Mouse (Mus musculus) MEL (cell line): ENCODE measurements at regions not wholly inside any gene's neighbourhood (a gene's known extent, or its start where the extent isn't known, plus 50 kb on each side); places are given as distances from the start of the nearest gene placed in this dataset.

Experiments
- DNase-seq: peaks from one replicate; pipeline ENCODE4 v3.0.0; 2011; ENCODE audit warnings: low read depth, low spot score
- H3K27ac ChIP-seq: 2 replicates; pipeline ENCODE4 v1.5.1; 2012; ENCODE audit warnings: low read depth, mild to moderate bottlenecking, control low read depth, low read length, moderate library complexity; ENCODE audit not compliant: control insufficient read depth
- H3K27me3 ChIP-seq, 2 experiments: fragments of 150-350 bp in 1 of 2; sonication (generic) in 1 of 2; 2 replicates each; pipeline ENCODE4 v1.6.1; 2012; ENCODE audit warnings: low read length in 2 of 2, mild to moderate bottlenecking in 2 of 2, improper control_type of control experiment in 1 of 2, moderate library complexity in 1 of 2; ENCODE audit not compliant: insufficient read depth in 2 of 2, control insufficient read depth in 1 of 2
- H3K36me3 ChIP-seq, 2 experiments: 2 replicates each; pipeline ENCODE4 v1.6.1; 2012 to 2014; ENCODE audit warnings: low read length in 2 of 2, improper control_type of control experiment in 1 of 2, inconsistent platforms in 1 of 2, mild to moderate bottlenecking in 1 of 2; ENCODE audit not compliant: insufficient read depth in 2 of 2, control insufficient read depth in 1 of 2
- H3K4me1 ChIP-seq, 2 experiments: fragments of 150-350 bp in 1 of 2; sonication (generic) in 1 of 2; 2 replicates each; pipeline ENCODE4 v1.6.1; 2012; ENCODE audit warnings: low read length in 2 of 2, improper control_type of control experiment in 1 of 2, mild to moderate bottlenecking in 1 of 2; ENCODE audit not compliant: insufficient read depth in 2 of 2, control insufficient read depth in 1 of 2
- H3K4me3 ChIP-seq, 2 experiments: fragments of 150-350 bp in 1 of 2; sonication (generic) in 1 of 2; 2 replicates each; pipeline ENCODE4 v1.5.1; 2012; ENCODE audit warnings: low read depth in 2 of 2, low read length in 2 of 2, mild to moderate bottlenecking in 2 of 2, moderate library complexity in 2 of 2, control low read depth in 1 of 2, improper control_type of control experiment in 1 of 2; ENCODE audit not compliant: control insufficient read depth in 1 of 2, insufficient read depth in 1 of 2
- H3K79me2 ChIP-seq: 2 replicates; pipeline ENCODE4 v1.6.1; 2012; ENCODE audit warnings: mild to moderate bottlenecking, low read length, moderate library complexity; ENCODE audit not compliant: control insufficient read depth, poor library complexity, insufficient read depth
- H3K9ac ChIP-seq: 2 replicates; pipeline ENCODE4 v1.6.1; 2012; ENCODE audit warnings: low read depth, mild to moderate bottlenecking, control low read depth, low read length, moderate library complexity; ENCODE audit not compliant: control insufficient read depth, poor library complexity, severe bottlenecking
- H3K9me3 ChIP-seq: fragments of 150-350 bp; sonication (generic); replicated peaks from 2 replicates; pipeline ENCODE4 v1.6.1; 2012; ENCODE audit warnings: mild to moderate bottlenecking, low read length, improper control_type of control experiment, moderate library complexity; ENCODE audit not compliant: insufficient read depth
- CHD1 ChIP-seq: IDR thresholded peaks from 2 replicates; pipeline ENCODE4 v1.6.1; 2012; ENCODE audit warnings: low read depth, mild to moderate bottlenecking, inconsistent platforms, low read length, improper control_type of control experiment
- CTCF ChIP-seq, 3 experiments: IDR thresholded peaks in 2 of 3; conservative IDR thresholded peaks in 1 of 3; 2 replicates each; pipeline ENCODE4 v1.5.1; 2011 to 2012; ENCODE audit warnings: low read length in 3 of 3, low read depth in 2 of 3, mild to moderate bottlenecking in 2 of 3, improper control_type of control experiment in 1 of 3, inconsistent platforms in 1 of 3, mixed read lengths in 1 of 3, moderate library complexity in 1 of 3; ENCODE audit not compliant: control insufficient read depth in 1 of 3, insufficient read depth in 1 of 3, poor library complexity in 1 of 3, severe bottlenecking in 1 of 3
- EP300 ChIP-seq, 2 experiments: IDR thresholded peaks; 2 replicates each; pipeline ENCODE4 v1.6.1; 2011; ENCODE audit warnings: improper control_type of control experiment in 2 of 2, low read length in 2 of 2, low read depth in 1 of 2, mild to moderate bottlenecking in 1 of 2
- ETS1 ChIP-seq: IDR thresholded peaks from 2 replicates; pipeline ENCODE4 v1.6.1; 2012; ENCODE audit warnings: low read depth, mild to moderate bottlenecking, inconsistent platforms, low read length, improper control_type of control experiment, moderate library complexity
- GATA1 ChIP-seq: IDR thresholded peaks from 2 replicates; pipeline ENCODE4 v1.6.1; 2011; ENCODE audit warnings: low read depth, low read length, improper control_type of control experiment
- HCFC1 ChIP-seq: IDR thresholded peaks from 2 replicates; pipeline ENCODE4 v1.6.1; 2012; ENCODE audit warnings: low read depth, mild to moderate bottlenecking, inconsistent platforms, low read length, improper control_type of control experiment, moderate library complexity
- JUND ChIP-seq: IDR thresholded peaks from 2 replicates; pipeline ENCODE4 v1.6.1; 2011; ENCODE audit warnings: low read depth, mild to moderate bottlenecking, improper control_type of control experiment, low read length
- MAX ChIP-seq: IDR thresholded peaks from 2 replicates; pipeline ENCODE4 v1.6.1; 2011; ENCODE audit warnings: low read length, improper control_type of control experiment
- MAZ ChIP-seq: IDR thresholded peaks from 2 replicates; pipeline ENCODE4 v1.6.1; 2012; ENCODE audit warnings: low read depth, mild to moderate bottlenecking, inconsistent platforms, low read length, improper control_type of control experiment
- MEF2A ChIP-seq: IDR thresholded peaks from 2 replicates; pipeline ENCODE4 v1.6.1; 2014; ENCODE audit warnings: low read depth, mild to moderate bottlenecking, inconsistent platforms, low read length, improper control_type of control experiment; ENCODE audit not compliant: poor library complexity, insufficient replicate concordance, severe bottlenecking; ENCODE audit errors: extremely low read depth
- MXI1 ChIP-seq: IDR thresholded peaks from 2 replicates; pipeline ENCODE4 v1.6.1; 2011; ENCODE audit warnings: mild to moderate bottlenecking, low read depth, low read length, improper control_type of control experiment
- MYB ChIP-seq: IDR thresholded peaks from 2 replicates; pipeline ENCODE4 v1.6.1; 2011; ENCODE audit warnings: mild to moderate bottlenecking, low read depth, low read length, improper control_type of control experiment
- MYC ChIP-seq: IDR thresholded peaks from 2 replicates; pipeline ENCODE4 v1.6.1; 2011; ENCODE audit warnings: low read depth, mild to moderate bottlenecking, low read length, improper control_type of control experiment, moderate library complexity
- NRF1 ChIP-seq: IDR thresholded peaks from 2 replicates; pipeline ENCODE4 v1.6.1; 2014; ENCODE audit warnings: low read depth, mild to moderate bottlenecking, inconsistent platforms, low read length, improper control_type of control experiment, moderate library complexity; ENCODE audit not compliant: poor library complexity, insufficient read depth, severe bottlenecking
- POLR2A ChIP-seq, 2 experiments: IDR thresholded peaks; 2 replicates each; pipeline ENCODE4 v1.6.1; 2011 to 2012; ENCODE audit warnings: low read length in 2 of 2, mild to moderate bottlenecking in 2 of 2, control low read depth in 1 of 2, improper control_type of control experiment in 1 of 2, low read depth in 1 of 2, moderate library complexity in 1 of 2; ENCODE audit not compliant: control insufficient read depth in 1 of 2, insufficient read depth in 1 of 2, poor library complexity in 1 of 2
- SMC3 ChIP-seq: IDR thresholded peaks from 2 replicates; pipeline ENCODE4 v1.6.1; 2011; ENCODE audit warnings: low read depth, low read length, improper control_type of control experiment
- TCF12 ChIP-seq: IDR thresholded peaks from 2 replicates; pipeline ENCODE4 v1.6.1; 2014; ENCODE audit warnings: low read depth, mild to moderate bottlenecking, inconsistent platforms, low read length, improper control_type of control experiment, moderate library complexity
- UBTF ChIP-seq: IDR thresholded peaks from 2 replicates; pipeline ENCODE4 v1.6.1; 2012; ENCODE audit warnings: low read depth, mild to moderate bottlenecking, inconsistent platforms, low read length, improper control_type of control experiment, moderate library complexity, borderline replicate concordance; ENCODE audit not compliant: insufficient read depth
- ZC3H11A ChIP-seq: IDR thresholded peaks from 2 replicates; pipeline ENCODE4 v1.6.1; 2012; ENCODE audit warnings: low read depth, mild to moderate bottlenecking, inconsistent platforms, low read length, improper control_type of control experiment
- ZKSCAN1 ChIP-seq: IDR thresholded peaks from 2 replicates; pipeline ENCODE4 v1.6.1; 2012; ENCODE audit warnings: low read depth, mild to moderate bottlenecking, inconsistent platforms, low read length, improper control_type of control experiment, moderate library complexity

- TF ChIP-seq MAX: no peak
Measured at GRCm38 (mm10) chr7:129897511-129897910, 305.8 kb downstream of the Wdr11 start (continued).

- no peaks in the 10 kb centered on the region for H3K36me3 ChIP-seq
- no peaks in the 10 kb centered on the region for H3K9me3 ChIP-seq
- DNase-seq: no peak
- no peak overlapping the region for H3K4me3 ChIP-seq
- H3K9ac ChIP-seq: no peak overlapping the region
- H3K79me2 ChIP-seq: no peaks in the 10 kb centered on the region
- H3K27ac ChIP-seq: no peak overlapping the region
- H3K4me1 ChIP-seq: no peaks in the 10 kb centered on the region
- TF ChIP-seq MYC (no peak), ZKSCAN1 (no peak), CHD1 (no peak), MAZ (no peak)
- H3K27me3 ChIP-seq: no peaks in the 10 kb centered on the region
Measured at GRCm38 (mm10) chr7:129902256-129902655, 310.6 kb downstream of the Wdr11 start.

- Histone ChIP-seq H3K79me2 (no peaks in the 10 kb centered on the region), H3K27me3 (no peaks in the 10 kb centered on the region), H3K9me3 (no peaks in the 10 kb centered on the region), H3K4me3 (no peak overlapping the region), H3K36me3 (no peaks in the 10 kb centered on the region), H3K27ac (no peak overlapping the region), H3K4me1 (no peaks in the 10 kb centered on the region), H3K9ac (no peak overlapping the region)
- TF ChIP-seq ETS1 (no peak), POLR2A (IDR thresholded peaks at IDR 0.05; ENCODE audit: control insufficient read depth in 1 of 2, insufficient read depth in 1 of 2, low read depth in 1 of 2, low read length in 2 of 2, poor library complexity in 1 of 2) (no peak), MYB (no peak), NRF1 (no peak), ZC3H11A (no peak), TCF12 (no peak), SMC3 (no peak), UBTF (no peak), HCFC1 (no peak), MAX (no peak), JUND (no peak), MEF2A (no peak), MXI1 (no peak), EP300 (IDR thresholded peaks at IDR 0.05; ENCODE audit: low read depth in 1 of 2, low read length in 2 of 2) (no peak), CTCF (IDR thresholded peaks at IDR 0.05 in 2 of 3, conservative IDR thresholded peaks at IDR 0.05 in 1 of 3; ENCODE audit: control insufficient read depth in 1 of 3, insufficient read depth in 1 of 3, low read depth in 2 of 3, low read length in 3 of 3, poor library complexity in 1 of 3, severe bottlenecking in 1 of 3) (no peak), MYC (no peak), GATA1 (no peak)
- DNase-seq: no peak
Measured at GRCm38 (mm10) chr7:129903126-129903525, 311.5 kb downstream of the Wdr11 start.
